Mouse (Mus musculus) regulatory T cell (primary cell): ENCODE measurements around the gene Usp17lc.
"Not testable (repeated sequence)": the region's sequence is repeated elsewhere in the genome, so short reads cannot be mapped to it uniquely, and the experiment has no call there.

ENCODE experiments used
- in situ Hi-C: fragments of 300-600 bp; cut with MboI, MseI; formaldehyde crosslinking; loops from one replicate; pipeline ENCODE4 v1.15.1; 2025; ENCODE audit warnings: high pct_unique_total_duplicates

Gene Usp17lc

DNA sequence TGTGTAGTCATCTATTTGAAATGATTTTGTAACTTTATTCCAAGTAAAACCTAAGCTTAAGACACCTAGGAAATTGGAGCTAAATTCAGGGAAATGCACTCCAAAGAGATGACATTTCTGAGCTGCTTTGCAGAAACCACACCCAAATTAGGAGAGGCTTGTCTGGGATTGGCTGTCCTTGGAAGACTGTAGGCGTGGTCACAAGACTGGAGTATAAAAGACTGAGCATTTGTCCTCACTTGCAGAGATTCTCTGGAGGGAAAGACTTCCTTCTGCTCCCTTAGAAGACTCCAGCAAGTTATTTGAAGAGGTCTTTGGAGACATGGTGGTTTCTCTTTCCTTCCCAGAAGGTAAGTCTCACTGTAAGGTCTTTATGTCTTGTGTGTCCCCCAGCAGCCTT is at the start of gene Usp17lc:
TSS of gene Usp17lc (plus strand) at position 301 of the 400 bp plus-strand sequence.
- in situ Hi-C loops = not testable (repeated sequence)

DNA sequence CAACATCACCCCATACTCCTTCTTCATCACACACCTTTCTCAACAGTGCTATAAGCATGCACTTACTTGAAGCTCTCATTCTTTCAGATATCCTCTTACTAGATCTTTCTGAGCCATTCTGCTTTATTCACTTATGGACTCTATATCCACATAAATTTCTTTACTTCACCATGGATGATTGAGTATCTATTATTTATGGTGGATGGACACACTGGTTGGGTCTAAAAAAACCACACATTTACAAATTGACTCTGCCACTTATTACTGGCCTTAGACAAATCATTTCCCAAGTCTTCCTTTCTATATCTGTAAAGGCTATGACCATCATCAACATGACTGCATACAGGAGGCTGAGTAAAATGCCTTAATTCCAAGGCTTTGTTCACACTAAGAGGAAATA is 28.8 kb upstream of the Usp17lc start, which contains the start of gene Olfr603:
TSS of gene Olfr603 (minus strand) at position 101 of the 400 bp plus-strand sequence.
- in situ Hi-C loops = no loop called here

DNA sequence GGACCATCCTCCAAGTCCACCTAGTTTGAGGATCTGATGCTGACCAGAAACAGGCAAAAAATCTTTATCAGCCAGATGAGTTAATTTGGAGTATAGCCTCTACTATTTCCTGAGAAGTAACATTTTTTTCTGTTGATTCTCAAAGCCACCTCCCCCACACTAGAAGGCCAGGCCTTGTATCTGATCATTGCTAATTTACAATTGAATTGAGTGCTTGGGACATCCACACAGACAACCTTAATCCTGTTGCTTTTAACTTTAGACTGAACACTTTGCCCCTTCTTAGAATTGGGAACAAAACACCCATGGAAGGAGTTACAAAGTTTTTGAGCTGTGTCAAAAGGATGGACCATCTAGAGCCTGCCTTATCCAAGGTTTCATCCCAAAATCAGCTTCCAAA is 17.1 kb upstream of the Usp17lc start:
- in situ Hi-C loops = no loop called here

DNA sequence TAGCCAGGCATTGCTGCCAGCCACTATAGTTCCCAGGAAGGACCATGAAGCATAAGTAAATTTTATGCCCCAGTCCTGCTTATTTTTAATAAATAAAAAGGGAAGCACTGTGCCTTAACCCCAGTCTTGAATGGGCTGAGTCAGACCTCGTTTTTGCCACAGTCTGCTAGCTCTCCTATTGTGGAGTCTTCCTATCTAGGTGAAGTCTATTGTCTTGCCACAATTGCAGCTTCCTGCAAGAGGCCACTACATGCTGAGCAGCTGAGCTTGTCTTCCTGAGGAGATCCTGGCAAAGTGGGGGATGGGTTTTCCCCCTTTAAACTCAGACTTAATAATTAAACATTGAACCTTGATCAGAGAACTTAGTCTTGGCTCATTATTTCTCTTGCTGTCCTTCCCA is 15.9 kb upstream of the Usp17lc start:
- in situ Hi-C loops = no loop called here

- in situ Hi-C loops = not testable (repeated sequence)
Measured at GRCm38 (mm10) chr7:103406521-103407055, 8.3 kb upstream of the Usp17lc start.

GRCm38 (mm10) chr7:103445339-103445738 is 30.5 kb downstream of the Usp17lc start, which contains the start of gene Olfr605:
Olfr605 (minus strand) TSS chr7:103445439.
- in situ Hi-C loops = no loop called here

GRCm38 (mm10) chr7:103448746-103449145 is 33.9 kb downstream of the Usp17lc start, which contains the start of gene Olfr606:
Olfr606 (plus strand) TSS chr7:103449046.
- in situ Hi-C loops = no loop called here

DNA sequence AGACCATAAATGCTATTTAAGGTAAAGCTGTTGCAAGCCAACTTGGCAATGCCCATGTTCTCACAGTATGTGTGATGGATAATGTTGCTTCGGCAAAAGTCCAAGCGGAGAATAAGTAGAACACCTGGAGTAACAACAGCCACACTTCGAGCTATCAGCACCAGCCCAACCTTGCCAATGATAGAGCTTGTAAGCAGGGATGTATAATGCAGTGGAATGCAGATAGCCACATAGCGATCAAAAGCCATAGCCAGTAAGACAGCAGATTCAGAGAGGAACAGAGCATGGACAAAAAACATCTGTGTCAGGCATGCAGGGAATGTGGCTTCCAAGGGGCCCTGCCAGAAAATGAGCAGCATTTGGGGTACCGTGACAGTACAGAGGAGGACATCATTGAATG is 45.7 kb downstream of the Usp17lc start:
- in situ Hi-C loops = no loop called here
